ENCODE assay signal across 11 mouse cellular contexts in the genomic region with DNA sequence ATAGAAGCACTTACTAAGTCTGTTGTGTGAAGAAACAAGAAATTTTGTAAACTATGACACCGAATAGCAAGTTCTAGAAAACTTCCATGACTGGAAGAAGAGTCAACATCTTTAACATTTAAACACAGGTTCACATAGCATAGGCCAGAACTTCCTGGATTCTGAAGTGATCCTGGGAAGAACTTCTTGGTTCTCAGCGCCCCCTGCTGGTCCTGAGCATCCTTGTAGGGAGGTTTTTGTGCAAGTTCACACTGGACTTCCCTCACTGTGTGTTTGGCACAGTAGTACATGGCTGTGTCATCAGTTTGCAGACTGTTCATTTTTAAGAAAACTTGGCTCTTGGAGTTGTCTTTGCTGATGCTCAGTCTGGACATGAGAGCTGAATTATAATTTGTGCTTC.
DNase-seq lines count a peak whose midpoint lies in the region; ATAC-seq and TF ChIP-seq lines count a peak whose summit lies in the region.
"Had no signal": no experiment of that assay in that cellular context is flagged by ENCODE, and none has a peak within 500 bp of the region (broad histone marks: within the 10 kb centered on the region; RNA-seq: fewer than 3 reads in every experiment).

No protein-coding gene starts in this region.

- no peaks in the 10 kb centered on the region for H3K9me3 ChIP-seq in E14TG2a.4 (ENCODE audit: low read length)
- H3K9me3 ChIP-seq in liver, postnatal 0 days (ENCODE audit: low read length) = no peaks in the 10 kb centered on the region

- ATAC-seq in liver, postnatal 0 days = no peak

- no peak overlapping the region for H3K4me3 ChIP-seq in layer of hippocampus, adult 2 months
- no peak overlapping the region for H3K4me3 ChIP-seq in E14TG2a.4 (replicated peaks; ENCODE audit: low read length)
- no peak overlapping the region for H3K4me3 ChIP-seq in liver, postnatal 0 days (ENCODE audit: low read depth, low read length)
- H3K4me3 ChIP-seq: forebrain, embryonic 12.5 days; hindbrain, embryonic 10.5 days had no signal

- H3K36me3 ChIP-seq in E14TG2a.4 (ENCODE audit: insufficient read depth, low read length) = no peaks in the 10 kb centered on the region
- no peaks in the 10 kb centered on the region for H3K36me3 ChIP-seq in liver, postnatal 0 days (replicated peaks; ENCODE audit: insufficient read depth, low read length)
- H3K36me3 ChIP-seq: forebrain, embryonic 12.5 days; hindbrain, embryonic 10.5 days had no signal

- no peak overlapping the region for H3K4me2 ChIP-seq in liver, postnatal 0 days (ENCODE audit: low read depth, low read length)
- H3K4me2 ChIP-seq: forebrain, embryonic 12.5 days had no signal

- no peak for TF ChIP-seq EP300 in liver, postnatal 0 days (IDR thresholded peaks at IDR 0.05; ENCODE audit: low read depth)

- 0 out of 2 replicates have a peak, but pooled peaks have one; percentile 15 for TF ChIP-seq CTCF in layer of hippocampus, adult 2 months (conservative IDR thresholded peaks at IDR 0.05)
- TF ChIP-seq CTCF in E14TG2a.4 (conservative IDR thresholded peaks at IDR 0.05; ENCODE audit: low read length) = peak; percentile 41
- peak; percentile 41 for TF ChIP-seq CTCF in liver, postnatal 0 days (IDR thresholded peaks at IDR 0.05; ENCODE audit: low read depth)

- no peaks in the 10 kb centered on the region for H3K27me3 ChIP-seq in E14TG2a.4 (ENCODE audit: insufficient read depth, low read length)
- no peaks in the 10 kb centered on the region for H3K27me3 ChIP-seq in liver, postnatal 0 days (ENCODE audit: insufficient read depth, low read length)
- H3K27me3 ChIP-seq: forebrain, embryonic 12.5 days had no signal

- no peak overlapping the region for H3K27ac ChIP-seq in layer of hippocampus, adult 2 months
- H3K27ac ChIP-seq in liver, postnatal 0 days (ENCODE audit: low read depth) = no peak overlapping the region
- H3K27ac ChIP-seq: forebrain, embryonic 12.5 days; hindbrain, embryonic 10.5 days had no signal

- no peaks in the 10 kb centered on the region for H3K4me1 ChIP-seq in E14TG2a.4 (replicated peaks; ENCODE audit: low read depth, low read length)
- H3K4me1 ChIP-seq in liver, postnatal 0 days (ENCODE audit: insufficient read depth) = no peaks in the 10 kb centered on the region
- H3K4me1 ChIP-seq: forebrain, embryonic 12.5 days; hindbrain, embryonic 10.5 days had no signal

- DNase-seq in layer of hippocampus, adult 2 months (ENCODE audit: low spot score in 2 of 2) = no peak
- no peak for DNase-seq in layer of hippocampus, adult 9-10 months (ENCODE audit: low spot score)
- DNase-seq in adrenal gland, postnatal 25 days = peak; percentile 6
- peak; percentile 22 for DNase-seq in liver, postnatal 0 days
- DNase-seq in left cerebral cortex, postnatal 10 days (ENCODE audit: extremely low spot score in 1 of 2, low spot score in 2 of 2) = no peak
- no peak for DNase-seq in right cerebral cortex, postnatal 10 days (ENCODE audit: low spot score in 2 of 2)
- DNase-seq in left cerebral cortex, adult 11 months (ENCODE audit: low spot score) = no peak
- DNase-seq: left cerebral cortex, postnatal 4 days had no signal

- intact Hi-C loops in left cerebral cortex, postnatal 10 days (cut with DNase I) = no loop called here

- H3K9ac ChIP-seq in liver, postnatal 0 days (replicated peaks) = no peak overlapping the region
- H3K9ac ChIP-seq: forebrain, embryonic 12.5 days had no signal

- WGBS in liver, postnatal 0 days (ENCODE audit: insufficient replicate concordance) = 13% methylated on average over 2 of the region's 2 CpGs

Comparison
In these comparisons a context has a peak if more than half of its experiments do, and no peak if none do; other contexts are left out.
1. DNase-seq: peak in adrenal gland, postnatal 25 days (single experiment) and liver, postnatal 0 days (single experiment); none in layer of hippocampus, adult 2 months (0 of 2), layer of hippocampus, adult 9-10 months (single experiment), left cerebral cortex, postnatal 10 days (0 of 2), right cerebral cortex, postnatal 10 days (0 of 2) and left cerebral cortex, adult 11 months (single experiment).
2. Peak in every context shown above with its lines, with median percentiles within 50 percentile points of each other: CTCF ChIP-seq.